Mouse (Mus musculus) spleen, postnatal 14 days (tissue): ENCODE measurements around the gene Gm4869.
A peak's percentile ranks its signal among the peaks of the same experiment; 100 is the strongest.
"Not testable (repeated sequence)": the region's sequence is repeated elsewhere in the genome, so short reads cannot be mapped to it uniquely, and the experiment has no call there.

ENCODE experiments used
- DNase-seq, 2 experiments: peaks; one replicate each; pipeline ENCODE4 v3.0.0; 2021 to 2022; ENCODE audit warnings: low spot score in 2 of 2

Gene Gm4869

DNA sequence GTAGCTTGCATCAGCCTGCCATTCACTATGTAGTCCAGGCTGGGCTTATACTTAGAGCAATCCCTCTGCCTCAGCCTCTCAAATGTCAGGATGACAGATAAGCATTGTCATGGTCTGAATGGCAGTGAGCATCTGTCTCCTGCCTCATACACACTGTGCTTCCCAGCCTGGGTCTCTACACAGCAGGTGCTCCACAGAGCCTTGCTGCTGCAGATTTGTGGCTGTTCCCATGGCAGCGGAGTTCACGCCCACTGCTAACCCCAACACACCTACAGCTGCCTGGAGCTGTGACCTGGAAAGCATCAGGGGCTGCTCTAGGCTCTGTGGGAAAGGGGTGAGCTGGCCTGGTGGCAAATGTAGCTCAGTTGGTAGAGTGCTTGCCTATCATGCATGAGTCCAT, 19.5 kb downstream of the Gm4869 start:
- DNase-seq: no peak

DNA sequence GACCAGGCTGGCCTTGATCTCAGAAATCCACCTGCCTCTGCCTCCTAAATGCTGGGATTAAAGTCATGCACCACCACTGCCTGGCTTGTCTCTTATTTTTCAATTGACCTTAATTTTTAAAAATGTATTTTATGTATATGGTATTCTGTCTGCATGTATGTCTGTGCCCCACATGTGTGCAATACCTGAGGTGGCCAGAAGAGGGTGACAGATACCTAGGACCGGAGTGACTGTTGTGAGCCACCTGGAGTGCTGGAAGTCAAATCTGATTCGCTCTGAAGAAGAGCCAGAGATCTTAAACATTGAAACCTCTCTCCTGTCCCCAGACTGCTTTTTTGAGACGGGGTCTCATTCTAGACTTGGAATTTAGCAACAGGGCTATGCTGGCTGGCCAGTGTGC, 26.9 kb downstream of the Gm4869 start:
- DNase-seq: peak in 1 of 2 experiments; percentile 36

DNA sequence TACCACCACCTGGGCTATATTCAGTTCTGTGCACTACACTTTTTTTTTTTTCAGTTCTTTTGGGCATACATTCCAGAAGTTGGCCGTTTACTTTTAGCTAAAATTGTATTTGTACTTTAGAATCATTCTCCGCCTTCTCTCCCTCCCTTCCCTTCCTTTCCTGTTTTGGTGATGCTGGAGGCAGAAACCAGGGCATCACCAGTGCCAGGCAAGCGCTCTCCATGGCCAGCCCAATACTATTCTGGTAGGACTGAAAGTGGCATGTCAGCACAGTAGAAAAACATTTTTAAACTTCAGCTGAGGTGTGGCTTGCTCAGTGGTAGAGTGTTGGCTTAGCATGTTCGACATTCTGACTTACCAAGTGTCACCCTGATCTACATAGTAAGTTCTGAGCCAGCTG, 36.0 kb downstream of the Gm4869 start:
- DNase-seq: no peak

DNA sequence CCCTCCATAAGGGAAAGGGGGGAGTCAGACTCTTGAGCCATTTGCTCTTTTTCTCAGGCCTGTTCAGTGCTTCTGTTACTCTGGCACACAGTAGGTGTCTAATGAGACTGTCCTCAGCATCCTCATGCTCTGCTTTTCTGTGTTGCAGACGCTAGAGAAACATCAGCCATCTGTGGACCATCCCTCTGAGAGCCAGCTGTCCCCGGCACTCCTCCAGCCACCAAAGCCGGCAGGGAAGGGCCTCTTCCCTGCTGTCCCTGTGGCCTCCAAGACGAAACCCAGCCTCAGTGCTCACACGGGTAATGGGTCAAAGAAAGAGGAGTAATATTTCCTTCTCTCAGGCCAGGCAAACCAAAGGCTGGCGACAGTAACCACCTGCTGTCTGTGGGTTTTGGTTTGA, 45.7 kb downstream of the Gm4869 start:
- no peak for DNase-seq

DNA sequence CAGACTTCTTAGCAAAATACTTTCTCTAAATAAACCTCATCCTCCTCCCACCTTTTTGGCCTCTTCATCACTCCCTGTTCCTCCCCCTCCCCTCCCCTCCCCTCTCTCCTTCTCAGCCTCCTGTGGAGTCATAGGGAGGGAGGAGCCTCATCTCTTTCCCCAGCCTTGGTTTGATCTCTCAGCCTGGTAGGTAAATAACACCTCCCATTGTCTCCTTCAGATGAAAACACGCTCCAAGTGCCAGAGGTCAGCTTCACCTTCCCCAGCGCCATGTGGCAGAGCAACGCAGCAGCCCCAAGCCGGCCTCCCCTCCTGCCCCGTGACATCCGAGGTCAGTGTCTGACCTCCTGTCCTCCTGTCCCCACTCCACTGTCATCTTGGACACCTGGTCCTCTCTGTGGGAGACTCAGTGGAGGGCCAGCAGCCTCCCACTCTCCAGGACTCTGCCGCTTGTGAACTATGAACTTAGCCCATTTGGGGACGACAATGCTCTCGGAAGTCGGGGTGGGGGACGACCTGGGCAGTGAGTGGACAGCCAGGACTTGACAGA, 47.3 kb downstream of the Gm4869 start:
- no peak for DNase-seq

DNA sequence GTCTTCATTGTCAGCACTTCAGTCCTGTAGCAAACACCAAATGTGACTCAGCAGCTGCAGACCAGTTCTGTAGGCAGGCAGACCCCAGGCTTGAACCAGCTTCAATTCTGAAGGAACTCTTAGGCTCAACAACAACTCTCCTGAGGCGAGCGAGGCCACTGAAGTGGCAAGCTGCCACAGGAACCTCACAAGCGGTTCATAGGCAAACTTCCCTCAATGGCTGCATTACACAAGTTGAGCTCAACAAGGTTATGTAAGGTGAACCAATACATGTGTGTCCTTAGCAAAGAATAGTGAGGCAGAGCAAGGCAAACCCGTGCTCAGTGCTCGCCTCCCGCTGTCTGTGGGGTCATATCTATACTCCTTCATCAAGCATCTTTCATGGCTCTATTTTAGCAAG, 52.7 kb downstream of the Gm4869 start:
- no peak for DNase-seq

DNA sequence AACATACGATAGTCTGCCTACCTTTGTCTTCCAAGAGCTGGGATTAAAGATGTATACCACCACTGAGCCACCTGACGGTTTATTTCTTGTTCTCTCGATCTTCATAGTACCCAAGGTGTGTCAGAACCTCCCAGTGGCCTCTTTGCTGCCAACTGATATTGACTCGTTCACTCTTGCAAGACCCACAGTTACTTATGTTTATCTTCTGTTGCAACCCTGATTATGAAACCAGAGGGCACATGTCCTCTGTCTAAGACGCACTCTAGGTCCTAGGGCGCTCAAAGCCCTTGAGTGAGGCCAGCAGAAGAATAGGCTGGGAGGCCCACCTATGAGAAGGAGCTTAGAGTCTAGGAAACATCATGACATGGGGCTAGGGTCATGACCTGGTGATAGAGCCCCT, 55.3 kb downstream of the Gm4869 start:
- DNase-seq: no peak

DNA sequence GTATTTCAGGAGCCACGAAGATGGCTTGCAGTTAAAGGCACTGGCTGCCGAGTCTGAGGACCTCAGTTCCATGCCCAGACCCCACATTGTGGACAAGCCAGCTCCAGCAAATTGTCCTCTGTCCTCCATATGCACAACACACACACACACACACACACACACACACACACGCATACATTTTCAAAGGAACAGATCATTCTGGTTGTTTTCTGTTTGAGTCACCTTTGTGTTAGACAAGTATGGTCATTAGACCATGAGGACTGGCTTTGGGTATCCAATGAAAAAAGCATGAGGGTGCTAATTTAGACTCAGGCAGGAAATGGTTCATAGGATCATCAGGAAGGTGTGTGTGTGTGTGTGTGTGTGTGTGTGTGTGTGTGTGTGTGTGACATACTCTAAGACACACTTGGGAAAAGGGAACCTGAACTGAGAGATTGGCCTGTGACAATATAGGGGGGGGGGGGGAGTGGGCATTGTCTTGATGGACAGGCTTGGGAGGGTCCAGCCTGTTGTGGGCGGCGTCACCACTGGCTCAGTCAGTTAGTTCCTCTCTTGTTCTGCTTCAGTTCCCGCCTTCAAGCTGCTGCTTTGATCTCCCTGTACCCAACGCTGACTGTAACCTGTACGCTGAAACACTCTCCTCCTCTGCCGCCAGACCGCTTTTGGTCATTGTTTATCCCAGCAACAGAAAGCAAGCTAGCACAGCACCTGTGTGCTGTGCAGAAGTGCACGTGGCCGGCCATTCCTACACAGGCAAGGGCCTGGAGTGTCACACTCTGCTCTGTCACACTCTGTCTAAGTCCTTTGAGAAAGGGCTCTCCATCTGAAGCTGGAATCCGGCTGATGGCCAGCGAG, 56.8 kb downstream of the Gm4869 start:
- no peak for DNase-seq

DNA sequence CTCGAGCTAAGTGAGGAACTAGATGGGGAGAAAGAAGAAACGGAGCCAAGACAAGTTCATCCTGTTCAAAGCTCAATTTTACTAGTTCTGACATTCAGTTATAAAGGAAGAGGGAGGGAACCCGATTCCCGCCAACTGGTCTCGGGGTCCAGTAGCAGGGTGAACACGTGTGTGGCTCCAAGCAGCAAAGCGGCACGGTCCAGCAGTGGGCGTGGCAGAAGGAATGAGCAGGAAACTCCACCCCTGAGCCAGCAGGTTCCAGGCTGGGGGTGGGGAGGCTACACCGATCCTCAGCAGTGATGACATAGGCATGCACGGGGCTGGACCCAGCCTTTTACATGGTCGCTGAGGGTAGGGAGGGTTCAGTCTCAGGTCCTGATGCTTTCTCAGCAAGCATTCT, 57.5 kb downstream of the Gm4869 start:
- DNase-seq: not testable (repeated sequence)

DNA sequence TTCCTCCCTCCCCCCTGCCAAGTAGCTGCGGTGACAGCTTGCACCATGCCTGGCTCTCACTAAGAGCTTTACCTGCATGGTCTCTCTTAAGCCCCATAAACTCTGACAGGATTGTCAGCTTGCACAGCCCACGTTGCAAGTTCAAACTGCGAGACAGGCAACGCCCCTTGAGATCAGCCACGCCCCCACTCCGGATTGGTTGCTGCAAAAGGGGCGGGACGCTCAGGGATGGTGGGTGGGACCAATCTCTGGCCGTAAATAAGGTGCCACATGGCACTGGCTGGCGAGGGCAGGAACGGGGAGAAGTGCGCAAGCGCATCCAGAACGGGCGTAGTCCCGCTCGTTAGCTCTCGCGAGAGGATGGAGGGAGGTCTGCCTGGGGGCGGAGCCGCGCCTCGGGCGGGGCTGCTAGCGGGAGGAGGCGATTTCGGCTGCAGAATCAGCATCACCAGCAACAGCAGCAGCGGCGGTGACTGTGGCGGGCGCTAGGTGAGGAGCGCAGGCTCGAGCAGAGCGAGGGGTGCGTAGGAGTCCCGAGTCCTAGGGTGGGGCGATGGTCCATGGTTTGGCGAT, 59.8 kb downstream of the Gm4869 start, which contains the start of gene Chst12:
Chst12 (plus strand) TSS at position 343 of the 573 bp plus-strand sequence.
- DNase-seq: peak; percentile 98

DNA sequence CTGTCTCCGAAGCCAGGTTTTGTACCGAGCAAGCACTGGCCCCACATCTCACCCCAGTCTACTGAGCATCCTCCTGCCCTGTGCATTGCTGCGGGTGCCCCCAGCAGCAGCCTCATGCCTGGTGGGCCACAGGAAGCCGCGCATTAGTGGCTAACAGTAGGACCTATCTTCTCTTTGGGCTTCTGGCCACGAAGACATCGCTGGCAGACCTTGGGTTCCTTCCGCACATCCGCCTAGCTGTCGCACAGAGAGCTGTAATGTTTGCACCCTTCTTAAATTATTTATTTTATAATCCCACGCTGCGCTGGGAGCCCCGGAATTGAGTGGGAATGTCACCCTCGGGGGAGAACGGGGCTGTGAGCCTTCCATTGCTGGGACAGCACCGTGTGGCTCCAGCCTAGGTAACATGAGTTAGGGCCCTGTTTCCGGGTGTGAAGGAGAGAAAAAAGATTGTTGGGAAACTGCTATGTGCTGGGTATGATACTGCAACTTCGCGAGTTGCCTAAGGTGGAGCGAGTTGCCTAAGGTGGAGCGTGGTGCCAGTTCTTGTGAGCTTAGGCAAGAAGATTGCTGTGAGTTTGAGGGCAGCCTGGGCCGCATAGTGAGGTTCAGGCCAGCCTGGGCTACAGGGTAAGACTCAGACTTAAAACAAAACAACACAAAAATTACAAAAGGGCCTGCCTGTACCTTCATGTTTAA, 60.8 kb downstream of the Gm4869 start:
- DNase-seq: no peak

DNA sequence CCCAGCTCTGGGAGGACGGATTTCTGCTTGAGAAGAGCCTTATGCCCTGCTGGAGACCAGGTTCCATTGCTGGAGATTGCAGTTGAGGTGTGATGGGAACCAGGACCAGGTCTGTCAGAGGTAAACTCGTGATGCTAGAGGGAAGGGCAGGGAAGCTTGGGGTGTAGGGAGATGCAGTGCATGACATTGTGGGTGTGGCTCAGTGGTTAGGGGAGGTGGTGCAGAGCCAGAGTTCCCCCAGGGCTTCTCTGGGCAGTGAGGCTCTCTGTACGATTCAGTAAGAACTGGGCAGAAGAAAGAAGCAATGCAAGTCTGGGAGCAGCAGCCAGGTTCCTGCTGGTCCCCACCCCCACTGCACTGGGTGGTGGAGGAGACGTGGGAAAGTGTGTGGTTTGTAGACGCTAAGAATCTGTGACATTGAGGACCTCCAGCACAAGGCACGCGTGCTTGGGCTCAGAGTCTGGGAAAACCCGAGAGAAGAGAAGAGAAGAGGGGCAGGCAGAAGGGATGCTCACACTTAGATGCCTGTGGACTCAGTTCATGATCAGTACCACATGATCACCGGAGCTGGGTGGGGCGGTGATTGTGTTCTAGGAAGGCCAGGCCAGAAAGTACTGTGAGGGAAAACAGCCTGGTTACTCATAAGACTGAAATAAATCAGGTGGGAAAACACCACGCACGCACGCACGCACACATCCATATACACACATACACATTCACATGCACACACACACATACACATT, 62.2 kb downstream of the Gm4869 start:
- DNase-seq: no peak

DNA sequence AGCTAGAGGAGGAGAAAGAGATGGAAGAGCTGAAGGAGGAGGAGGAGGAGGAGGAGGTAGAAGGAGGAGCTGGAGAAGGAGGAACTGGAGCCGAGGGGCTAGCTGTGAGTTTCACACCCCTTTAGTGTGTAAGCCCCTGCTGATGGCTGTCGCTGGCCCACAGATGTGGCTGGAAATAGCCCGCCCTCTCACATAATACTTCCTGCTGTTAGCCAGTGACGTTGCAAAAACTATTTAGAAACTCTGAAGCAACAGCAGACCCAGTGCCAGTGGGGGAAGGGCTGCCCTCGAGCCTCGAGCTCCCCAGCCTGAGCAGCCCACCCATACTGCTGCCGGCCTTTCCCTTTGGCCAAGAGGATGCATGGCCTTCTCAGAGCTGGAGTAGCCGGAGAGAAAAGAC, 63.2 kb downstream of the Gm4869 start:
- peak in 1 of 2 experiments; percentile 32 for DNase-seq

DNA sequence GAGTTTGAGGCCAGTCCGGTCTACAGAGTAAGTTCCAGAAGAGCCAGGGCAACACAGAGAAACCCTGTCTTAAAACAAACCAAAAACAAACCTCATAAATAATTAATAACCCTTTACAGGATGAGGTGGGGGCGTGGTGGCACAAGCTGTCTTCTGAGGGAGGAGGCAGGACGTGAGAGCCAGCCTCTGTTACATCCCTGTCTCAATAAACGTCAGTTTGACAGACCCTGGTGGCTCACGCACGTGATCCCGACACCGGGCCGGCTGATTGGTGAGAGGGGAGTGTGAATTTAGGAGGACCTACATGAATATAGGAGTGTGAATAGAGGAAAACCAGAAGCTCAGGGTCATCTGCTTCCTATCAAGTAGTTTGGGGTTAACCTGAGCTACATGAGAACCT, 63.8 kb downstream of the Gm4869 start:
- no peak for DNase-seq

DNA sequence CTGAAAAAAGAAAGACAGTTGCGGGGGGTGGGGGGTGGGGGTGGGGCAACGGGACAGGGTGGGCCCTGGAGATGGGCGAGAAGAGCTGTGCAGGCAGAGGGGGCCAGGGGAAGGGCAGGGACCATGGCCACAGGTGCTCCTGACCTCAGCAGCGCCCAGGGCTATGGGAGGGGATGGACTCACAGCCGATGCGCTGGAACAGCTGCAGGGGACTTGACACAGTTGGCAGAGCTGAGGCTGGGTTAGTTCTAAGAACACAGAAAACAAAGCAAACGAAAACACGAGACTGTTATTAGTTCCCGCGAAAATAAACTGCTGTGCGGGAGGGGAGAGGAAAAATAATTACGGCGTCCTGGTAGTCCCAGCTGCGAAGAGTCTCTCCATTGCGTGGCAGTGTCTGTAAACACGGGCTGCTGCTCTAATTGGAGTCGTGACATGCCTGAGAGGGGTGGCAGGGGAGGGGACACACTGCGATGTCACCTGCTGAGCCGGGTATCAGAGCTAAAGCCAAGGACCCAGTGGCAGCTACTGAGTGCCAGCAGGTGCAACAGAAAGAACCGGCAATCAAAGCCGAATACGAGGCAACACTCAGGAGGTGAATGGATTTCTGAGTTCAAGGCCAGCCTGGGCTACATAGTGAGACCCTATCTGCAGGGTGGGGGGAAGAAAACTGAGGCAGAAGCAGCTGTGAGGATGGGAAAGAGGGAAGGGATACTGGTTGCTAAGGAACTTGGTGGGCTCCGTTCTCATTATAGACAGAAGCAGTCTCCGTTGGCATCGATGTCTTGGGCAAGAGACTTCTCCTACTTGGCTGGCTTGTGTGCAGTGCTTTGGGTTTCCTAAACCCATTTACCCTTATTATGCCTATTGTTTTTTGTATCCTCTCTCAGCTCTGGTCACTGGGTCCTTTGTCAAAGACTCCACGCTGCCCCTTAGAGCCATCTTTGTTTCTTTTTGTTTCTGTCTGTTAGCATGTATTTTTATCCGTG, 64.9 kb downstream of the Gm4869 start:
- DNase-seq: no peak

DNA sequence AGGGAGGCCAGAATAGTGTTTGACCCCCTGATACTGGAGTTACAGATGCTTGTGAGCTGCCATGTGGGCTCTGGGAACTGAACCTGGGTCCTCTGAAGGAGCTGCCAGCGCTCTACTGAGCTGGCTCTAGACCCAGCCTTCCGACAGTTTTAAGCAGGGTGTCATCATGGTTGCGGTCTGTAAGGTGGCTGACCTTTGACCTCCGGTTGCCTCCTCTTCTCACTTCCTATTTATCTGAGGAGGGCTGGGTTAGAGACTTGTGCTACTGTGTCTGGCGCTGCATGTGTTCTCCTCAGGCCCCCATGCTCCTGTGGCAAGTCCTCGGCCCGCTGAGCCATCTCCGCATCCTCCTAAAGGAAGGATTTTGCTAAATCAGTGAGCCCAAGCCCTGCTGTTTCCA, 68.5 kb downstream of the Gm4869 start:
- peak in 1 of 2 experiments; percentile 28 for DNase-seq

DNA sequence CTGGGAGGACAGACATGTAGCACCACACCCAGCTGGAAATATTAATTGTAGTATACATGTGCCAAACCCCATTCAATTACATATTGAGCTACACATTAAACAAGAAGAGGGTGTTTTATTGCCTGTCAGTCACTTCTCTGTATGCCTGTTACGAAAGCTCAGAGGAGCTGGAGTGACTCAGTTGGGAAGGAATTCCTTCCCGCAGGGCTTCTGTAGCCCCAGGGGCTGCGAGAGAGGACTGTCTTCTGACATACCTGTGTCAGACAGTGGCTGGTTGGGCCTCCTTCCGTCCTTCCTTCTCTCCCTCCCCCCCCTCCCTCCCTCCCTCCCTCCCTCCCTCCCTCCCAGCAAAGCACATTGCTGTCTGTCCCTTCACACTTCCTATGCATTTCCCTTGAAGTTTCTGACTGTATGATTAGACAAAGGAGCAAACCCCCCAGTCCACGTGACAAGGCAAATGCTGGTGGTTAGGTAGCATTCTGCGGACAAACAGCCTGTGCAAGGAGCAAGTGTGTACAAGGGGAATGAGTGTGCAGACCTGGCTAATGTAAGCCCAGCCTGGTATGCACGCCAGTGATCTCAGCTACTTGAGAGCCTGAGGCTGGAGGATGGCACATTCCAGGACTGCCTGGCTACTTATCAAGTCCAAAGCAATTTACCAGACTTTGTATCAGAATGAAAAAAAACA, 69.5 kb downstream of the Gm4869 start:
- DNase-seq: no peak

DNA sequence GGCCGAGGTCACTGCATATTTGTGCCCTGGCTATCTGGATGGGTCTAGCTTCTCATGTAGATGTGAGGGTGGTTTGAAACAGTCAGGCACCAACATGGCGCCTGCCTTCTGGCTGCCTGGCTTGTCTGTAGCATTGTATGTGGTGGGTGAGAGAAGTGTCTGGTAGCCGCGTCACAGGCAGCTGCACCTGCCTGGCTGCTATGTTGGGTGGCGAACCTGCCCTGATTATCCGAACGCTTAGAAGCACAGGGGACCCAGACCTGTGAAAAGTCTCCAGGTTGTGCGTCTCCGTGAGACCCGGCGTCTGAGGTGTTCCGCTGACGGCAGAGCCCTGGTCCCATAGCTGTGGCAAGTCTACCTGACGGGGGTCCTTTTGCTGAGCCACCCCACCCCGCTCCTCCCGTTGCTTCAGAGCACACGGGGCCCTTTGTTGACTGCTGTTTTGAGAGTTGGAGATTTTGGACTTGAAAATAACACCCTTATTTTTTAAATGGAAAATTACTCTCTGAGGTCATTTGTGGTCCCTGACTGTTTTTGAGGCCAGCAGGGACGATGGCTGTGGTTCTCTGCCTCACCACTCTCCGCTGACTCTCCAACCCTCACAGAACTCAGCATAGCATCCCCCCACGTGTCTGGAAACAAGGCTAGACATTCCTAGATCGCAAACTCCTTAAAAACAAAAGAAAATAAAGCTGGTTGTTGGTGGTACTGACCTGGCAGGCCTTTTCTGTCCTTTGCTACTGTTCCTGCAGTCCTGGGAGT, 71.9 kb downstream of the Gm4869 start:
- DNase-seq: no peak

DNA sequence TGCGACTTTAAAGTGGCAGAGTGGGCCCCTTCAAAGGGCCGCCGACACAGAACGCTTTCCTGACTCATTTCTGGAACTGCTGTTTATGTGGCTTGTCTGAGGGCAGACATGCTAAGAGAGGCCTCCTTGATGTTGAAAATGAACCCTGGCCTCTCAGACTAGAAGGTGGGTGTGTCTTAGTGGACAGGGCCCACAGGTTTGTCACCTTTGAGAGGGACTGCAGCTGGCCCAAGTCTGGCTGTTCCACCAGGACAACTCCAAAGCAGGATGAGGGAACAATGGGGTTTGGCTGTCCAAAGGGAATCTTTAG, 72.4 kb downstream of the Gm4869 start:
- no peak for DNase-seq
